Mouse (Mus musculus) limb, embryonic 13.5 days (tissue): Measurements from ENCODE around the gene Exosc8. TPM values are rescaled to one million over a fixed set of nuclear protein-coding genes. Genes with fewer than 3 reads are reported as not detected.
"Not testable (repeated sequence)": the region's sequence is repeated elsewhere in the genome, so short reads cannot be mapped to it uniquely, and the experiment has no call there.

Source experiments
- ATAC-seq: fragments of 200-750 bp; cut with Nextera tagmentation; 2 replicates; pipeline ENCODE4 v1.8.0; 2017; ENCODE audit warnings: low read depth, moderate number of reproducible peaks, moderate TSS enrichment; ENCODE audit not compliant: low FRiP score
- H3K27ac ChIP-seq: fragments of 300-500 bp; sonication (generic); 2 replicates; pipeline ENCODE4 v1.5.1; 2015; ENCODE audit warnings: inconsistent platforms, mild to moderate bottlenecking, moderate library complexity
- H3K27me3 ChIP-seq: fragments of 300-500 bp; sonication (generic); 2 replicates; pipeline ENCODE4 v1.6.1; 2015; ENCODE audit warnings: mild to moderate bottlenecking, inconsistent platforms
- H3K36me3 ChIP-seq: fragments of 300-500 bp; sonication (generic); 2 replicates; pipeline ENCODE4 v1.6.1; 2015; ENCODE audit warnings: inconsistent platforms, mild to moderate bottlenecking, moderate library complexity
- H3K4me1 ChIP-seq: fragments of 300-500 bp; sonication (generic); 2 replicates; pipeline ENCODE4 v1.6.1; 2015; ENCODE audit warnings: inconsistent platforms
- H3K4me2 ChIP-seq: fragments of 300-500 bp; sonication (generic); replicated peaks from 2 replicates; pipeline ENCODE4 v1.6.1; 2015; ENCODE audit warnings: inconsistent platforms, mild to moderate bottlenecking, moderate library complexity
- H3K4me3 ChIP-seq: fragments of 300-500 bp; sonication (generic); 2 replicates; pipeline ENCODE4 v1.5.1; 2015; ENCODE audit warnings: moderate library complexity, mild to moderate bottlenecking, inconsistent platforms
- H3K9ac ChIP-seq: fragments of 300-500 bp; sonication (generic); 2 replicates; pipeline ENCODE4 v1.6.1; 2015; ENCODE audit warnings: mild to moderate bottlenecking, inconsistent platforms
- H3K9me3 ChIP-seq: fragments of 300-500 bp; sonication (generic); 2 replicates; pipeline ENCODE4 v1.6.1; 2016; ENCODE audit warnings: inconsistent platforms
- WGBS: fragments of 180-500 bp; shearing (Covaris S2); methylation state at CpG from one replicate; pipeline ENCODE4 v1.1.7; 2015; 5-methylcytosine and 5-hydroxymethylcytosine counted together
- polyA plus RNA-seq: library from polyadenylated mRNA; unstranded; fragments of >200 nt; fragmentation: Nextera tagmentation; extraction: Ambion mirVana; gene quantifications from 2 replicates; pipeline ENCODE4 v1.2.1, GENCODE M21; 2015

Exosc8 gene
- polyA plus RNA-seq, 1 experiment from 2014 or later = 122 TPM

- Histone ChIP-seq H3K36me3 (peaks cover 66% of the 10 kb centered on the region), H3K27me3 (no peaks in the 10 kb centered on the region)
- WGBS = 24% methylated on average over 8 of the region's 8 CpGs
Observed at GRCm38 (mm10) chr3:54731626-54732150, 3.5 kb downstream of the Exosc8 start.

GRCm38 (mm10) chr3:54728100-54728499 lies 7.1 kb downstream of the Exosc8 start:
- no peak overlapping the region for H3K4me2 ChIP-seq
- H3K36me3 ChIP-seq = peaks cover 81% of the 10 kb centered on the region
- H3K9me3 ChIP-seq = no peaks in the 10 kb centered on the region
- no peak overlapping the region for H3K27ac ChIP-seq
- no peaks in the 10 kb centered on the region for H3K27me3 ChIP-seq
- no peak for ATAC-seq
- no peaks in the 10 kb centered on the region for H3K4me1 ChIP-seq
- H3K4me3 ChIP-seq = no peak overlapping the region
- 94% methylated on average over 6 of the region's 6 CpGs for WGBS
- H3K9ac ChIP-seq = no peak overlapping the region

More at GRCm38 (mm10) chr3:54731626-54732150, 3.5 kb downstream of the Exosc8 start:
- Histone ChIP-seq H3K4me3 (no peak overlapping the region), H3K4me2 (no peak overlapping the region), H3K9me3 (no peaks in the 10 kb centered on the region), H3K4me1 (peaks cover 13% of the 10 kb centered on the region), H3K27ac (no peak overlapping the region), H3K9ac (no peak overlapping the region)
- no peak for ATAC-seq

- H3K4me1 ChIP-seq = no peaks in the 10 kb centered on the region
- no peak overlapping the region for H3K9ac ChIP-seq
- no peaks in the 10 kb centered on the region for H3K9me3 ChIP-seq
- no peak overlapping the region for H3K4me3 ChIP-seq
- no peaks in the 10 kb centered on the region for H3K27me3 ChIP-seq
- H3K4me2 ChIP-seq = no peak overlapping the region
- no peak for ATAC-seq
- peaks cover 81% of the 10 kb centered on the region for H3K36me3 ChIP-seq
- WGBS = 92% methylated on average over 2 of the region's 2 CpGs
- H3K27ac ChIP-seq = no peak overlapping the region
Observed at GRCm38 (mm10) chr3:54727588-54727987, 7.6 kb downstream of the Exosc8 start.

GRCm38 (mm10) chr3:54725344-54725743 lies 9.8 kb downstream of the Exosc8 start:
- Histone ChIP-seq H3K4me3 (no peak overlapping the region), H3K9ac (no peak overlapping the region), H3K36me3 (peaks cover 80% of the 10 kb centered on the region), H3K4me1 (no peaks in the 10 kb centered on the region), H3K27ac (no peak overlapping the region), H3K27me3 (no peaks in the 10 kb centered on the region), H3K4me2 (no peak overlapping the region), H3K9me3 (no peaks in the 10 kb centered on the region)
- 92% methylated on average over 2 of the region's 2 CpGs for WGBS
- ATAC-seq = no peak

- peaks cover 73% of the 10 kb centered on the region for H3K36me3 ChIP-seq
- no peak for ATAC-seq
- WGBS = 90% methylated on average over 10 of the region's 10 CpGs
- no peaks in the 10 kb centered on the region for H3K9me3 ChIP-seq
- H3K4me2 ChIP-seq = no peak overlapping the region
- H3K4me3 ChIP-seq = no peak overlapping the region
- H3K27ac ChIP-seq = no peak overlapping the region
- no peaks in the 10 kb centered on the region for H3K4me1 ChIP-seq
- H3K27me3 ChIP-seq = no peaks in the 10 kb centered on the region
- H3K9ac ChIP-seq = no peak overlapping the region
Observed at GRCm38 (mm10) chr3:54723741-54724500, 11.3 kb downstream of the Exosc8 start.

GRCm38 (mm10) chr3:54718947-54719346 lies 16.2 kb downstream of the Exosc8 start:
- H3K36me3 ChIP-seq = peaks cover 84% of the 10 kb centered on the region
- H3K4me2 ChIP-seq = no peak overlapping the region
- H3K4me3 ChIP-seq = no peak overlapping the region
- 73% methylated on average over 3 of the region's 3 CpGs for WGBS
- no peak overlapping the region for H3K27ac ChIP-seq
- H3K9me3 ChIP-seq = no peaks in the 10 kb centered on the region
- H3K27me3 ChIP-seq = no peaks in the 10 kb centered on the region
- H3K4me1 ChIP-seq = no peaks in the 10 kb centered on the region
- no peak overlapping the region for H3K9ac ChIP-seq
- ATAC-seq = no peak

- Histone ChIP-seq H3K36me3 (peaks cover 76% of the 10 kb centered on the region), H3K4me2 (no peak overlapping the region), H3K9ac (no peak overlapping the region), H3K4me3 (no peak overlapping the region), H3K27ac (no peak overlapping the region), H3K27me3 (no peaks in the 10 kb centered on the region), H3K4me1 (no peaks in the 10 kb centered on the region), H3K9me3 (no peaks in the 10 kb centered on the region)
- ATAC-seq = no peak
- 83% methylated on average over 6 of the region's 6 CpGs for WGBS
Observed at GRCm38 (mm10) chr3:54717348-54717747, 17.8 kb downstream of the Exosc8 start.

- Histone ChIP-seq H3K4me3 (no peak overlapping the region), H3K36me3 (peaks cover 75% of the 10 kb centered on the region), H3K27ac (no peak overlapping the region), H3K4me2 (no peak overlapping the region), H3K9me3 (no peaks in the 10 kb centered on the region), H3K9ac (no peak overlapping the region), H3K27me3 (no peaks in the 10 kb centered on the region), H3K4me1 (no peaks in the 10 kb centered on the region)
- no peak for ATAC-seq
- 95% methylated on average over 6 of the region's 6 CpGs for WGBS
Observed at GRCm38 (mm10) chr3:54715461-54715860, 19.7 kb downstream of the Exosc8 start.

GRCm38 (mm10) chr3:54714253-54714652 lies 20.9 kb downstream of the Exosc8 start, which contains the start of gene Gm21958:
Gene Gm21958 (minus strand): TSS chr3:54714353.
- H3K4me1 ChIP-seq = no peaks in the 10 kb centered on the region
- H3K4me2 ChIP-seq = no peak within 1 kb of the TSS
- no peak within 1 kb of the TSS for H3K9ac ChIP-seq
- no peaks in the 10 kb centered on the region for H3K27me3 ChIP-seq
- no peak within 1 kb of the TSS for H3K27ac ChIP-seq
- H3K36me3 ChIP-seq = peaks cover 81% of the 10 kb centered on the region
- no peak within 1 kb of the TSS for H3K4me3 ChIP-seq
- no peak for ATAC-seq
- 87% methylated on average over 6 of the region's 6 CpGs for WGBS
- no peaks in the 10 kb centered on the region for H3K9me3 ChIP-seq

GRCm38 (mm10) chr3:54708972-54709371 lies 26.2 kb downstream of the Exosc8 start:
- Histone ChIP-seq H3K36me3 (peaks cover 83% of the 10 kb centered on the region), H3K4me1 (no peaks in the 10 kb centered on the region), H3K9me3 (no peaks in the 10 kb centered on the region), H3K4me3 (no peak overlapping the region), H3K9ac (no peak overlapping the region), H3K4me2 (no peak overlapping the region), H3K27ac (no peak overlapping the region), H3K27me3 (no peaks in the 10 kb centered on the region)
- no peak for ATAC-seq
- 76% methylated on average over 9 of the region's 9 CpGs for WGBS

GRCm38 (mm10) chr3:54704106-54704505 lies 31.1 kb downstream of the Exosc8 start:
- H3K27ac ChIP-seq, ATAC-seq, H3K4me1 ChIP-seq, H3K9ac ChIP-seq, H3K4me2 ChIP-seq, H3K4me3 ChIP-seq, H3K9me3 ChIP-seq, H3K27me3 ChIP-seq: not testable (repeated sequence)
- peaks cover 84% of the 10 kb centered on the region for H3K36me3 ChIP-seq
- 94% methylated on average over 8 of the region's 8 CpGs for WGBS

- H3K9me3 ChIP-seq = no peaks in the 10 kb centered on the region
- H3K27me3 ChIP-seq = no peaks in the 10 kb centered on the region
- ATAC-seq = no peak
- H3K9ac ChIP-seq = no peak overlapping the region
- 86% methylated on average over 5 of the region's 5 CpGs for WGBS
- peaks cover 4% of the 10 kb centered on the region; the same call in 1 of the 2 replicates for H3K4me1 ChIP-seq
- H3K4me3 ChIP-seq = no peak overlapping the region
- H3K27ac ChIP-seq = no peak overlapping the region
- no peak overlapping the region for H3K4me2 ChIP-seq
- H3K36me3 ChIP-seq = peaks cover 83% of the 10 kb centered on the region
Observed at GRCm38 (mm10) chr3:54699759-54700301, 35.4 kb downstream of the Exosc8 start.
